Mouse (Mus musculus) myocyte (in vitro differentiated cells): Measurements from ENCODE around the gene Trpm3.

Experiments used
- E2F4 ChIP-seq: IDR thresholded peaks from one replicate; pipeline ENCODE4 v1.6.1; 2011; ENCODE audit warnings: mild to moderate bottlenecking, control low read depth, moderate library complexity; ENCODE audit not compliant: insufficient read depth
- MAX ChIP-seq: IDR thresholded peaks from one replicate; pipeline ENCODE4 v1.6.1; 2011; ENCODE audit warnings: low read depth, mild to moderate bottlenecking, control low read depth
- MYOG ChIP-seq, 3 experiments: IDR thresholded peaks; one replicate each; pipeline ENCODE4 v1.6.1; 2011; ENCODE audit warnings: control low read depth in 2 of 3, low read depth in 2 of 3, mild to moderate bottlenecking in 2 of 3; ENCODE audit not compliant: insufficient read length in 2 of 3, control insufficient read depth in 1 of 3, insufficient read depth in 1 of 3
- POLR2A ChIP-seq: IDR thresholded peaks from one replicate; pipeline ENCODE4 v1.6.1; 2011; ENCODE audit warnings: low read depth, mild to moderate bottlenecking, control low read depth, moderate library complexity; ENCODE audit not compliant: insufficient read length
- POLR2AphosphoS2 ChIP-seq: IDR thresholded peaks from one replicate; pipeline ENCODE4 v1.6.1; 2011; ENCODE audit warnings: low read depth, control low read depth; ENCODE audit not compliant: insufficient read length
- REST ChIP-seq: IDR thresholded peaks from one replicate; pipeline ENCODE4 v1.6.1; 2011; ENCODE audit warnings: mild to moderate bottlenecking, control low read depth, moderate library complexity; ENCODE audit not compliant: insufficient read depth, insufficient read length
- SRF ChIP-seq: IDR thresholded peaks from one replicate; pipeline ENCODE4 v1.6.1; 2011; ENCODE audit warnings: low read depth; ENCODE audit not compliant: control insufficient read depth, insufficient read length
- TCF3 ChIP-seq: IDR thresholded peaks from one replicate; pipeline ENCODE4 v1.6.1; 2011; ENCODE audit warnings: low read depth, control low read depth; ENCODE audit not compliant: insufficient read length

- no peak for TF ChIP-seq SRF
- TF ChIP-seq MAX = no peak
- TF ChIP-seq POLR2A = no peak
- no peak for TF ChIP-seq REST
- no peak for TF ChIP-seq POLR2AphosphoS2
- TF ChIP-seq TCF3 = no peak
- TF ChIP-seq E2F4 = no peak
- no peak for TF ChIP-seq MYOG (IDR thresholded peaks at IDR 0.05; ENCODE audit: control insufficient read depth in 1 of 3, insufficient read depth in 1 of 3, insufficient read length in 2 of 3, low read depth in 2 of 3)
Measured at GRCm38 (mm10) chr19:23038321-23038720, 899.5 kb downstream of the Trpm3 start.
